Mouse (Mus musculus): ENCODE results near the gene Shtn1.

Shtn1 gene

GRCm38 (mm10) chr19:59075472-59076101, at the start of gene Shtn1:
Shtn1 (minus strand) TSS chr19:59076100.
- DNase-seq (ENCODE audit: low spot score in 2 of 2) = peak; percentile 36 to 42

GRCm38 (mm10) chr19:59114152-59114551, 38.3 kb upstream of the Shtn1 start:
- DNase-seq (ENCODE audit: low spot score in 2 of 2) = no peak

- DNase-seq (ENCODE audit: low spot score in 2 of 2) = no peak
Observed at GRCm38 (mm10) chr19:59109937-59110336, 34.0 kb upstream of the Shtn1 start.

GRCm38 (mm10) chr19:59098315-59098714, 22.4 kb upstream of the Shtn1 start:
- DNase-seq (ENCODE audit: low spot score in 2 of 2) = no peak

GRCm38 (mm10) chr19:59092295-59092694, 16.4 kb upstream of the Shtn1 start:
- no peak for DNase-seq (ENCODE audit: low spot score in 2 of 2)

- no peak for DNase-seq (ENCODE audit: low spot score in 2 of 2)
Observed at GRCm38 (mm10) chr19:59090337-59090736, 14.4 kb upstream of the Shtn1 start.

GRCm38 (mm10) chr19:59084296-59084695, 8.4 kb upstream of the Shtn1 start:
- DNase-seq (ENCODE audit: low spot score in 2 of 2) = no peak

- no peak for DNase-seq (ENCODE audit: low spot score in 2 of 2)
Observed at GRCm38 (mm10) chr19:59076131-59076530, 231 bp upstream of the Shtn1 start.

- no peak for DNase-seq (ENCODE audit: low spot score in 2 of 2)
Observed at GRCm38 (mm10) chr19:59074841-59075471, 944 bp downstream of the Shtn1 start.

- no peak for DNase-seq (ENCODE audit: low spot score in 2 of 2)
Observed at GRCm38 (mm10) chr19:59074381-59074780, 1.5 kb downstream of the Shtn1 start.

GRCm38 (mm10) chr19:59073006-59073405, 2.9 kb downstream of the Shtn1 start:
- DNase-seq (ENCODE audit: low spot score in 2 of 2) = no peak

GRCm38 (mm10) chr19:59071979-59072378, 3.9 kb downstream of the Shtn1 start:
- DNase-seq (ENCODE audit: low spot score in 2 of 2) = no peak

GRCm38 (mm10) chr19:59071396-59071795, 4.5 kb downstream of the Shtn1 start:
- DNase-seq (ENCODE audit: low spot score in 2 of 2) = no peak

GRCm38 (mm10) chr19:59067652-59068051, 8.2 kb downstream of the Shtn1 start:
- no peak for DNase-seq (ENCODE audit: low spot score in 2 of 2)

GRCm38 (mm10) chr19:59066670-59067069, 9.2 kb downstream of the Shtn1 start:
- no peak for DNase-seq (ENCODE audit: low spot score in 2 of 2)

- no peak for DNase-seq (ENCODE audit: low spot score in 2 of 2)
Observed at GRCm38 (mm10) chr19:59066115-59066514, 9.8 kb downstream of the Shtn1 start.

GRCm38 (mm10) chr19:59064616-59065015, 11.3 kb downstream of the Shtn1 start:
- DNase-seq (ENCODE audit: low spot score in 2 of 2) = no peak

GRCm38 (mm10) chr19:59063568-59063967, 12.3 kb downstream of the Shtn1 start:
- DNase-seq (ENCODE audit: low spot score in 2 of 2) = no peak

GRCm38 (mm10) chr19:59058105-59058504, 17.8 kb downstream of the Shtn1 start:
- no peak for DNase-seq (ENCODE audit: low spot score in 2 of 2)

- DNase-seq (ENCODE audit: low spot score in 2 of 2) = no peak
Observed at GRCm38 (mm10) chr19:59057366-59057765, 18.5 kb downstream of the Shtn1 start.

GRCm38 (mm10) chr19:59054632-59054951, 21.3 kb downstream of the Shtn1 start:
- no peak for DNase-seq (ENCODE audit: low spot score in 2 of 2)

GRCm38 (mm10) chr19:59053931-59054631, 21.8 kb downstream of the Shtn1 start:
- DNase-seq (ENCODE audit: low spot score in 2 of 2) = no peak
